Mouse (Mus musculus) neural tube, embryonic 10.5 days (tissue): ENCODE results near the gene Parp9.
A peak's percentile ranks its signal among the peaks of the same experiment; 100 is the strongest.
"Not testable (repeated sequence)": the region's sequence is repeated elsewhere in the genome, so short reads cannot be mapped to it uniquely, and the experiment has no call there.

Experiments used
- DNase-seq: peaks from one replicate; pipeline ENCODE4 v3.0.0-alpha.2; 2017; ENCODE audit warnings: low spot score; ENCODE audit errors: extremely low spot score

The Parp9 gene

GRCm38 (mm10) chr16:35924341-35924740 lies 13.9 kb upstream of the Parp9 start:
- DNase-seq, result no peak

GRCm38 (mm10) chr16:35932179-35933055 lies 5.9 kb upstream of the Parp9 start:
- DNase-seq, result no peak

- no peak for DNase-seq
These were observed 5.1 kb upstream of the Parp9 start for GRCm38 (mm10) chr16:35933181-35933580.

GRCm38 (mm10) chr16:35939261-35939660 lies 991 bp downstream of the Parp9 start:
- DNase-seq, result no peak

- peak; percentile 58 for DNase-seq
These were observed 1.4 kb downstream of the Parp9 start for GRCm38 (mm10) chr16:35939690-35940089.

- no peak for DNase-seq
These were observed 3.1 kb downstream of the Parp9 start for GRCm38 (mm10) chr16:35941382-35941781.

GRCm38 (mm10) chr16:35949264-35949663 lies 11.0 kb downstream of the Parp9 start:
- DNase-seq, result no peak

GRCm38 (mm10) chr16:35951216-35951615 lies 12.9 kb downstream of the Parp9 start:
- DNase-seq, result no peak

GRCm38 (mm10) chr16:35952628-35953130 lies 14.4 kb downstream of the Parp9 start:
- DNase-seq, result no peak

GRCm38 (mm10) chr16:35965991-35966390 lies 27.7 kb downstream of the Parp9 start:
- not testable (repeated sequence) for DNase-seq

- DNase-seq, result no peak
These were observed 28.3 kb downstream of the Parp9 start for GRCm38 (mm10) chr16:35966411-35967115.

GRCm38 (mm10) chr16:35967319-35967718 lies 29.0 kb downstream of the Parp9 start:
- no peak for DNase-seq

GRCm38 (mm10) chr16:35968149-35968548 lies 29.9 kb downstream of the Parp9 start:
- DNase-seq, result no peak

GRCm38 (mm10) chr16:35974021-35974420 lies 35.8 kb downstream of the Parp9 start:
- DNase-seq, result no peak

- DNase-seq, result not testable (repeated sequence)
These were observed 40.2 kb downstream of the Parp9 start, which contains the start of gene Kpna1 for GRCm38 (mm10) chr16:35978450-35978849. Gene Kpna1 (plus strand): TSS chr16:35978750.

- peak; percentile 100 for DNase-seq
These were observed 43.1 kb downstream of the Parp9 start for GRCm38 (mm10) chr16:35981363-35981821.

GRCm38 (mm10) chr16:35982506-35982901 lies 44.2 kb downstream of the Parp9 start:
- peak; percentile 20 for DNase-seq

- peak; percentile 93 for DNase-seq
These were observed 44.7 kb downstream of the Parp9 start for GRCm38 (mm10) chr16:35982902-35983516.

GRCm38 (mm10) chr16:35983517-35984101 lies 45.3 kb downstream of the Parp9 start:
- DNase-seq, result no peak

GRCm38 (mm10) chr16:35984471-35984870 lies 46.2 kb downstream of the Parp9 start:
- DNase-seq, result no peak

GRCm38 (mm10) chr16:35987930-35988329 lies 49.7 kb downstream of the Parp9 start:
- DNase-seq, result no peak
